Mouse (Mus musculus) liver, embryonic 13.5 days (tissue): ENCODE results near the gene Mccc1. TPM values are rescaled to one million over a fixed set of nuclear protein-coding genes. Genes with fewer than 3 reads are reported as not detected.

Experiments used
- polyA plus RNA-seq: library from polyadenylated mRNA; unstranded; fragments of >200 nt; fragmentation: Nextera tagmentation; extraction: Ambion mirVana; gene quantifications from 2 replicates; pipeline ENCODE4 v1.2.1, GENCODE M21; 2015

The Mccc1 gene
- polyA plus RNA-seq, 1 experiment from 2014 or later = 13.9 TPM

Other genes starting within 250 kb of the Mccc1 start
- gene Atp11b, start 246.6 kb downstream of the Mccc1 start, polyA plus RNA-seq = 14.9 and 17.9 TPM in 2 replicates
- 98.7 and 125 TPM in 2 replicates for gene Dcun1d1, start 63.2 kb downstream of the Mccc1 start, polyA plus RNA-seq
- not detected in 2 replicates for gene Ccdc144b, start 52.9 kb upstream of the Mccc1 start, polyA plus RNA-seq
- 35.5 and 41.5 TPM in 2 replicates for gene Acad9, start 65.3 kb upstream of the Mccc1 start, polyA plus RNA-seq
- 1.2 and 1.4 TPM in 2 replicates for gene D3Ertd254e, start 150.3 kb upstream of the Mccc1 start, polyA plus RNA-seq
- gene Qrfpr, start 221.6 kb upstream of the Mccc1 start, polyA plus RNA-seq = 0.08 TPM in 1 of 2 replicates, not detected in the other